Mouse (Mus musculus) embryonic fibroblast, embryonic 13.5 days (primary cell): ENCODE measurements around the gene Pgc.

Experiments
- CTCF ChIP-seq: IDR thresholded peaks from 2 replicates; pipeline ENCODE4 v1.5.1; 2011; ENCODE audit warnings: mild to moderate bottlenecking, control low read depth, low read length, moderate library complexity, borderline replicate concordance; ENCODE audit not compliant: insufficient read depth
- POLR2A ChIP-seq: IDR thresholded peaks from 2 replicates; pipeline ENCODE4 v1.6.1; 2011; ENCODE audit warnings: low read depth, mild to moderate bottlenecking, control low read depth, low read length, moderate library complexity

DNA sequence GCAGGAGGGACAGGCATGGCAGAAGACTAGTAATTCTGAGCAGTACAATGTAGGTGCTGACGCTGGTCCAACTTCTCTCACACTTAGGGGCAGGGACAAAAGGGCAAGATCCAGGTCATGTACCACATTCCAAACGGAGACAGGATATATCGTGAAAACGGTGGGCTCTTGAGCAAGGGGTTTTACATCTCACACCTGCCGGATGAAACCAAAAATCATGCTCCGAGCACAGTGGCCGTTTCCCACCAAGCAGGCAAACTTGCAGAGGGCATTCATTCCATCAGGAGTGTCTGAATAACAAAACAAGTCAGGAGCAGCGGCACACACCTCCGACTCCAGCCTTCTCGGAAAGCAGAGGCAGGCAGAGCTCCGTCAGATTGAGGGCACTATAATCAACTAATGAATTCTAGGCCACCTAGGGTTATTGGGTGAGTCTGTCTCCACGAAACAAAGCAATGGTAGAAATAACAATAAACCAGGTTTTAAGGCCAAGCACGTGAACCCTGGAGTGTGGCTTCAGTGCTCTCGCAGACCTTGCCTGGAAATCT lies 9.0 kb downstream of the Pgc start:
- TF ChIP-seq POLR2A (no peak), CTCF (no peak)
